Comparison of ENCODE assay signal across 28 mouse cellular contexts in genomic region chr4:140066011-140066410, GRCm38 (mm10).
A peak's percentile ranks its signal among the peaks of the same experiment; 100 is the strongest.
DNase-seq lines count a peak whose midpoint lies in the region; ATAC-seq and TF ChIP-seq lines count a peak whose summit lies in the region.
"Had no signal": no experiment of that assay in that cellular context is flagged by ENCODE, and none has a peak within 500 bp of the region (broad histone marks: within the 10 kb centered on the region; RNA-seq: fewer than 3 reads in every experiment).

No protein-coding gene starts in this region.

- no peak for TF ChIP-seq CTCF in liver, adult 2 months (IDR thresholded peaks at IDR 0.05; ENCODE audit: low read depth, low read length)

- ATAC-seq in liver, embryonic 11.5 days (replicated peaks; ENCODE audit: low FRiP score): no peak
- no peak for ATAC-seq in midbrain, embryonic 16.5 days
- ATAC-seq: intestine, postnatal 0 days had no signal

- 17% methylated on average over 12 of the region's 12 CpGs for WGBS in liver, adult 2 months
- WGBS in liver, embryonic 11.5 days: 70% methylated on average over 12 of the region's 12 CpGs
- 88% methylated on average over 12 of the region's 12 CpGs for WGBS in midbrain, embryonic 16.5 days

- no peaks in the 10 kb centered on the region for H3K36me3 ChIP-seq in liver, adult 2 months (ENCODE audit: control insufficient read depth, insufficient read depth, low read length)
- no peaks in the 10 kb centered on the region for H3K36me3 ChIP-seq in liver, embryonic 11.5 days (ENCODE audit: control insufficient read depth, insufficient read depth, low read length)
- peaks cover 4% of the 10 kb centered on the region; the same call in 1 of the 2 replicates for H3K36me3 ChIP-seq in midbrain, embryonic 16.5 days (ENCODE audit: control insufficient read depth, insufficient read depth, low read length)
- H3K36me3 ChIP-seq: forebrain, embryonic 12.5 days; heart, embryonic 13.5 days; limb, embryonic 10.5 days; limb, embryonic 15.5 days; midbrain, embryonic 10.5 days; neural tube, embryonic 12.5 days had no signal

- no peaks in the 10 kb centered on the region for H3K79me2 ChIP-seq in liver, adult 2 months (ENCODE audit: control insufficient read depth, insufficient read depth, low read length)

- H3K4me2 ChIP-seq in liver, embryonic 11.5 days: no peak overlapping the region
- no peak overlapping the region for H3K4me2 ChIP-seq in midbrain, embryonic 16.5 days (ENCODE audit: low read length)
- H3K4me2 ChIP-seq: forebrain, embryonic 12.5 days; heart, embryonic 13.5 days; hindbrain, embryonic 14.5 days; limb, embryonic 15.5 days; neural tube, embryonic 12.5 days had no signal

- no peak for TF ChIP-seq POLR2A in liver, adult 2 months (IDR thresholded peaks at IDR 0.05; ENCODE audit: extremely low read depth, insufficient read depth, low read length)

- no peak overlapping the region for H3K9ac ChIP-seq in liver, adult 2 months (ENCODE audit: low read depth, low read length)
- no peak overlapping the region for H3K9ac ChIP-seq in liver, embryonic 11.5 days (ENCODE audit: low read depth, low read length)
- no peak overlapping the region for H3K9ac ChIP-seq in midbrain, embryonic 16.5 days (ENCODE audit: low read depth, low read length)
- H3K9ac ChIP-seq: forebrain, embryonic 12.5 days; heart, embryonic 13.5 days; hindbrain, embryonic 14.5 days; limb, embryonic 15.5 days; neural tube, embryonic 12.5 days had no signal

- peak; percentile 35 to 71 for DNase-seq in adrenal gland, adult (ENCODE audit: inconsistent age in 2 of 2, low spot score in 1 of 2)
- no peak for DNase-seq in adrenal gland, postnatal 4 days (ENCODE audit: low spot score in 2 of 2)
- peak; percentile 88 for DNase-seq in liver, adult 2 months (ENCODE audit: extremely low read depth, low read depth, low spot score)
- no peak for DNase-seq in liver, embryonic 11.5 days (ENCODE audit: low spot score)
- DNase-seq in adrenal gland, postnatal 25 days: peak; percentile 21
- DNase-seq in cerebellum, postnatal 4 days (ENCODE audit: low spot score in 2 of 2): no peak
- DNase-seq: cerebellum, adult 18-20 months; cerebellum, postnatal 10 days; heart, postnatal 10 days; kidney, adult 9 months; kidney, postnatal 14 days; layer of hippocampus, adult 9-11 months; lung, adult 2 months; lung, postnatal 10 days; right cerebral cortex, adult 18-20 months; thymus, postnatal 14 days had no signal

- no peak overlapping the region for H3K4me3 ChIP-seq in liver, adult 2 months (ENCODE audit: insufficient read depth, low read depth, low read length)
- no peak overlapping the region for H3K4me3 ChIP-seq in liver, embryonic 11.5 days (ENCODE audit: low read depth, low read length)
- no peak overlapping the region for H3K4me3 ChIP-seq in midbrain, embryonic 16.5 days (ENCODE audit: low read depth, low read length)
- H3K4me3 ChIP-seq: erythroblast, embryonic 14.5 days; forebrain, embryonic 12.5 days; heart, embryonic 13.5 days; limb, embryonic 10.5 days; limb, embryonic 15.5 days; midbrain, embryonic 10.5 days; myocyte; neural tube, embryonic 12.5 days had no signal

- no peaks in the 10 kb centered on the region for H3K27me3 ChIP-seq in liver, adult 2 months (ENCODE audit: control insufficient read depth, insufficient read depth, low read length)
- H3K27me3 ChIP-seq in liver, embryonic 11.5 days (replicated peaks; ENCODE audit: control insufficient read depth, insufficient read depth, low read length): no peaks in the 10 kb centered on the region
- no peaks in the 10 kb centered on the region for H3K27me3 ChIP-seq in midbrain, embryonic 16.5 days (ENCODE audit: control insufficient read depth, insufficient read depth, low read depth, low read length)
- H3K27me3 ChIP-seq: CH12.LX had no signal

- peaks cover 4% of the 10 kb centered on the region; the same call in 1 of the 2 replicates for H3K4me1 ChIP-seq in liver, adult 2 months (ENCODE audit: control insufficient read depth, insufficient read depth, low read length)
- H3K4me1 ChIP-seq in liver, embryonic 11.5 days (replicated peaks; ENCODE audit: control insufficient read depth, insufficient read depth, low read length): no peaks in the 10 kb centered on the region
- H3K4me1 ChIP-seq in midbrain, embryonic 16.5 days (ENCODE audit: control insufficient read depth, insufficient read depth, low read length): peaks cover 10% of the 10 kb centered on the region
- H3K4me1 ChIP-seq: limb, embryonic 15.5 days had no signal

- H3K27ac ChIP-seq in liver, adult 2 months (replicated peaks; ENCODE audit: insufficient read depth, low read depth, low read length): no peak overlapping the region
- H3K27ac ChIP-seq in liver, embryonic 11.5 days (ENCODE audit: low read depth, low read length): no peak overlapping the region
- no peak overlapping the region for H3K27ac ChIP-seq in midbrain, embryonic 16.5 days (ENCODE audit: low read length)
- H3K27ac ChIP-seq: forebrain, embryonic 12.5 days; heart, embryonic 13.5 days; hindbrain, embryonic 14.5 days; limb, embryonic 10.5 days; limb, embryonic 15.5 days; neural tube, embryonic 12.5 days had no signal

- no peaks in the 10 kb centered on the region for H3K9me3 ChIP-seq in liver, embryonic 11.5 days (ENCODE audit: control insufficient read depth, low read length)
- no peaks in the 10 kb centered on the region for H3K9me3 ChIP-seq in midbrain, embryonic 16.5 days (replicated peaks; ENCODE audit: control insufficient read depth, low read length, poor library complexity, severe bottlenecking)
- H3K9me3 ChIP-seq: heart, embryonic 13.5 days; limb, embryonic 10.5 days; limb, embryonic 15.5 days had no signal

Comparison
In these comparisons a context has a peak if more than half of its experiments do, and no peak if none do; other contexts are left out.
1. DNase-seq: peak in adrenal gland, adult (2 of 2), liver, adult 2 months (single experiment) and adrenal gland, postnatal 25 days (single experiment); none in adrenal gland, postnatal 4 days (0 of 2), liver, embryonic 11.5 days (single experiment) and cerebellum, postnatal 4 days (0 of 2).